In genomic region chr5:74974061-74974581, GRCm38 (mm10) we compare ENCODE assay signal across 8 mouse cellular contexts.
DNase-seq lines count a peak whose midpoint lies in the region; ATAC-seq and TF ChIP-seq lines count a peak whose summit lies in the region.

No protein-coding gene starts in this region.

- TF ChIP-seq POLR2A in testis, adult 2 months (IDR thresholded peaks at IDR 0.05; ENCODE audit: control insufficient read depth, low read depth, low read length) = no peak

- H3K36me3 ChIP-seq in lung, embryonic 15.5 days = no peaks in the 10 kb centered on the region
- H3K36me3 ChIP-seq in testis, adult 2 months (ENCODE audit: control insufficient read depth, insufficient read depth, low read length) = no peaks in the 10 kb centered on the region
- H3K36me3 ChIP-seq in midbrain, embryonic 14.5 days (ENCODE audit: control insufficient read depth, insufficient read depth, low read length) = no peaks in the 10 kb centered on the region

- no peak overlapping the region for H3K9ac ChIP-seq in lung, embryonic 15.5 days
- H3K9ac ChIP-seq in midbrain, embryonic 14.5 days (replicated peaks; ENCODE audit: low read length) = no peak overlapping the region

- WGBS in lung, embryonic 15.5 days = 43% methylated on average over 22 of the region's 22 CpGs
- 57% methylated on average over 22 of the region's 22 CpGs for WGBS in midbrain, embryonic 14.5 days

- peak overlapping the region; percentile 82 for H3K27ac ChIP-seq in lung, embryonic 15.5 days
- peak overlapping the region; percentile 87 for H3K27ac ChIP-seq in testis, adult 2 months (ENCODE audit: control insufficient read depth, insufficient read depth, low read depth, low read length)
- no peak overlapping the region for H3K27ac ChIP-seq in midbrain, embryonic 14.5 days (replicated peaks; ENCODE audit: low read depth, low read length)

- intact Hi-C loops in left cerebral cortex, postnatal 25 days (cut with DNase I) = no loop called here

- peak; percentile 19 for DNase-seq in adrenal gland, adult 8-10 months
- peak; percentile 68 for DNase-seq in gastrocnemius, postnatal 25 days
- peak; percentile 51 for DNase-seq in kidney, adult 9 months
- DNase-seq in left cerebral cortex, postnatal 25 days (ENCODE audit: low spot score in 2 of 2) = no peak
- no peak for DNase-seq in cerebellum, postnatal 14 days
- DNase-seq in midbrain, embryonic 14.5 days = no peak

- H3K9me3 ChIP-seq in lung, embryonic 15.5 days = no peaks in the 10 kb centered on the region
- H3K9me3 ChIP-seq in midbrain, embryonic 14.5 days (ENCODE audit: control insufficient read depth, low read length) = no peaks in the 10 kb centered on the region

- TF ChIP-seq CTCF in testis, adult 2 months (IDR thresholded peaks at IDR 0.05; ENCODE audit: control insufficient read depth, insufficient read depth, insufficient replicate concordance, low read depth, low read length) = no peak

- peak; percentile 84 for ATAC-seq in lung, embryonic 15.5 days (ENCODE audit: borderline replicate concordance, extremely low read depth, low FRiP score, low TSS enrichment)
- ATAC-seq in midbrain, embryonic 14.5 days (ENCODE audit: low FRiP score, low TSS enrichment) = no peak

- no peaks in the 10 kb centered on the region for H3K27me3 ChIP-seq in lung, embryonic 15.5 days
- no peaks in the 10 kb centered on the region for H3K27me3 ChIP-seq in testis, adult 2 months (ENCODE audit: control insufficient read depth, insufficient read depth, low read length)
- H3K27me3 ChIP-seq in midbrain, embryonic 14.5 days (ENCODE audit: control insufficient read depth, insufficient read depth, low read length) = peaks cover 92% of the 10 kb centered on the region

- H3K4me1 ChIP-seq in lung, embryonic 15.5 days = peaks cover 23% of the 10 kb centered on the region
- H3K4me1 ChIP-seq in testis, adult 2 months (ENCODE audit: control insufficient read depth, insufficient read depth, low read length) = peaks cover 13% of the 10 kb centered on the region
- no peaks in the 10 kb centered on the region for H3K4me1 ChIP-seq in midbrain, embryonic 14.5 days (ENCODE audit: control insufficient read depth, insufficient read depth, low read length)

- no peak overlapping the region for H3K4me3 ChIP-seq in lung, embryonic 15.5 days
- H3K4me3 ChIP-seq in testis, adult 2 months (ENCODE audit: control insufficient read depth, low read depth, low read length) = peak overlapping the region; percentile 6
- H3K4me3 ChIP-seq in midbrain, embryonic 14.5 days (replicated peaks; ENCODE audit: low read depth, low read length) = no peak overlapping the region

- no peak overlapping the region; the same call in 1 of the 2 replicates for H3K4me2 ChIP-seq in lung, embryonic 15.5 days
- H3K4me2 ChIP-seq in midbrain, embryonic 14.5 days (ENCODE audit: low read length) = no peak overlapping the region

Comparison
In these comparisons a context has a peak if more than half of its experiments do, and no peak if none do; other contexts are left out.
1. DNase-seq: peak in adrenal gland, adult 8-10 months (single experiment), gastrocnemius, postnatal 25 days (single experiment) and kidney, adult 9 months (single experiment); none in left cerebral cortex, postnatal 25 days (0 of 2), cerebellum, postnatal 14 days (0 of 2) and midbrain, embryonic 14.5 days (single experiment).